Mouse (Mus musculus): ENCODE measurements around the gene Qrich1. TPM values are rescaled to one million over a fixed set of nuclear protein-coding genes. Genes with fewer than 3 reads are reported as not detected.

Qrich1 gene
- polyA plus RNA-seq (2017; shearing (Covaris generic)): 160 TPM

DNA sequence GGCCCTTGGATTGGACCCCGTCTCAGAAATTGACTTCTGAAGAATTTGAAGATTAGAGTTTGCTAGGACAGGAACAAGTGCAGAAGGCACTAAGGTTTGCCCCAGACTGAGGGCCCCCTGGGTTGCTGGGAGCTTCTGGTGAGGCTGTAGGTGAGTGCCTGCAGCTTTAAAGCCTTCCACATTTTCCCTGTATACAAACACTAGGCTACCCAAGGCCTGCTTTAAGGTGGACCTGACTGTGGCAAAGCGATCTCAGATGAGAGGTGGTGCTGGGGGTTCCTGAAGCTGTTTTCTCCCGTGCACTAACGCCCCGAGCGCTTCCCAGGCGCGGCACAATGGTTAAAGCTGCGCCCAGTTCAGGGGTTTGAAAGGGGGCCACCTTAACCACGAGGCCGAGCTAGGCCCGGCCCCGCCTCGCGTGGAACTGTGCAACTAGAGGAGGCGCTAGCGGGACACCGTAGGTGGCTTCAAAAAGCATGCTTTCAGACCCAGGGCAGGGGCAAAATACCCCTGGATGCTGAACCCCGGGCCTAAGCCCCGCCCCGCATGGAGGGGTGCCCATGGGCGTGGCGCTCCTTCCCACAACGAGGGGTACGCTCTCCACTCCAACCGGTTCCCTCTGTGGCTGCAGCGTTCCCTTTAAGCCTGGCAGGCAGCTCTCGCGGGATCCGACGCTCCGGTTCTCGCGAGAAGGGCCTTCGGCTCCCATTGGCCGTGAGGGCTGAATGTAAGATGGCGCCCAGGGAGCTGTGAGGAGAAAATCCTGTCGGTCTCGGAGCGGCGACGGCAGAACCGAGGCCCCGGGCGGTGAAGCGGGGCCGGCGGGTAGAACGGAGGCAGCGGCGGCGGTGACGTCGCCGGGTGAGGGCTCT lies at the start of gene Qrich1:
Gene Qrich1, plus strand, starts transcription at position 427 of the 872 bp plus-strand sequence.

DNA sequence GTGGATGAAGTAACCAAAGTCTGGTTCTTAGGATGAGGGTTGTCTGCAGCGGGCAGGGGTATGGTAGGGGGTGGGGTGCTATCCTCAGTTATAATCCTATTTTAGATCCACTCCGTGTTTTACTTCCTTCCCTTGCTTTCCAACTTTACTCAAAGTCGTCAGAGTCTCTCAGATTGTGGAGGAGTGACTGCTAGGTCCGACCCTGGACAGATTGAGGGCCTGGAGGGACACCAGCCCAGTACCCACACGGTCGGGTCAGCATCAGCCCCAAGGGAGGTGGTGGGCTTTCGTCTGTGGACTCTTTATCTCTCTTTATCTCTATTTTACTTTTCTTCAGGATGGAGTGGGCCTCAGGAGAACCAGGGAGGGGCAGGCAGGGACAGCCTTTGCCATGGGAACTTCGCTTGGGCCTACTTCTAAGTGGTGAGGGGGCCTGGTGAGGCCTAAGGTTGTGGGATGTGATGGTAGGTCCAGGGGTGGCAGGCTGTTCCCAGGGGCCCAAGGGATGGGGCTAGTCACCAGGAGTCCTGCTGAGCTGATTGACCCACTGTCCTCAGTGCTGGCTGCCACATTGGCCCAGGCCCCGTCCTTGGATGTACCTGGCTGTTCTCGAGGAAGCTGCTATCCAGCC lies 36.8 kb upstream of the Qrich1 start, which contains the start of gene Lamb2:
Gene Lamb2, plus strand, starts transcription at position 16 of the 631 bp plus-strand sequence.

DNA sequence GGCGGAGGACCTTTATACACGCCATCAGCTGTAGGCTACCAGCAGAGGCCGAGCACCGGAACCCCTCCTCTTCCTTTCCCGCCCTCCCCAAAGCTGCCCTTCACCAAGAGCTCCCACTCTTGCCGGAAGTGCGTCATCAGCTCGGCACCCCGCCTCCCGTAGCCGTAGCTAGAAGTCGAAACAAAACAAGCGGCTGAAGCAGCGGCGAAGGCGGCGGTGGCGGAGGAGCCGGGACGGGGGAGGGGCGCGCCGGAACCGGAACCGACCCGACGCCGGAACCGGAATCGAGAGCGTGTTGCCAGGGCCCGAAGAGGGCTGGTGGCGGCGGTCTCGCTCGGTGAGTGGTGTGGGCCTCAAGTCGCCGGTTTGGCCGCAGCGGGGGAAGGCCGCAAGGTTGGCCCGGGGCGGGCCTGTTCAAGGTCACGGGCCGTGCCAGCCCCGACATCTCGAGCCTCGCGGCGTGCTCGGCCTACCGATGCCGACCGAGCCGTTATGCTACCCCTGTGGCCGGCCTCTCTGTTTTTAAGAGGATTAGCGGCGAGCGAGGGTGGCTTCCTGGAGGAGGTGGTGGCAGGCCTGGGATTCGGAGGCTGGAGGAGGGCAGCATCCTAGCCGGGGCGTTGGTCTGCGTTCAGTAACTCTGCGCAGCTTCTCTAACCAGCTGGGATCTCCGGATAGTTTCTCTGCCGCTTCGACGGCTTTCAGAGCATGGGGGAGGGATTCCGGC lies 25.9 kb upstream of the Qrich1 start, which contains the start of gene Usp19:
Gene Usp19, plus strand, starts transcription at position 44 of the 727 bp plus-strand sequence.

DNA sequence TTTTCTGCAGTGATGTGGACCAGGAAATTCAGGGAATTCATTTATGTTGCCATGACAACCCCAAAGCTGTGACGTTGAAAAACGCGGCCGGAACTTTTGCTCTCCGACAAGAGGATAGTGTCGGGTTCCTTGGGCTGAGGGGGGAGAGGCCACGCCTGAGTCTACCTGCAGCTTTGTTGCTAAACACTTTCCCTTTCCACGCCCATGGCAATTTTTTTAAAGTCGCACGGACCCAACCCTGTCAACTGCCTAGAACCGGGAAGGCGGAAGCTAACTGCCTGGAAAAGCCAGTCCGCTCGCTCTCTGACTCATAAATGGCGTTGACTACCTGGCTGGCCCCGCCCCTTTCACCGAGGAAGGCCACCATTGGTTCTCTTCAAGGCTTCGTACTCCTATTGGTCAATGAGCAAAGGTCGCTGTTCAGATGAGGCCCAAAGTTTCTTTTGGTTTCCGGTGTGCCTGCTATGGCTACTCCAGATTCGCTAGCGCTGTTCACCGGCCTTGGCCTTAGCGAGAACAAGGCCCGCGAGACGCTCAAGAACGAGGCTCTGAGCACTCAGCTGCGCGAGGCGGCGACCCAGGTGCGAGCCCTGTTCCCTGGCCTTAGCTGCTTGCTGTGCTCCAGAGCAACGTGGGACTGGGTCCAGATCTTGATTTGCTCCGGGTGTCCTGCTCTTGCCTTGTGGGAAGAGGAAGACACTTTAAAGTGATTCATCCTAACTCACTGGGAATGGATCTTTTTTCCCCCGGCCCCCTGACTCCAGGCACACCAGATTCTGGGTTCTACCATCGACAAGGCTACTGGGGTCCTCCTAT lies 8.8 kb upstream of the Qrich1 start, which contains the start of gene Qars:
Gene Qars, plus strand, starts transcription at position 88 of the 816 bp plus-strand sequence.

DNA sequence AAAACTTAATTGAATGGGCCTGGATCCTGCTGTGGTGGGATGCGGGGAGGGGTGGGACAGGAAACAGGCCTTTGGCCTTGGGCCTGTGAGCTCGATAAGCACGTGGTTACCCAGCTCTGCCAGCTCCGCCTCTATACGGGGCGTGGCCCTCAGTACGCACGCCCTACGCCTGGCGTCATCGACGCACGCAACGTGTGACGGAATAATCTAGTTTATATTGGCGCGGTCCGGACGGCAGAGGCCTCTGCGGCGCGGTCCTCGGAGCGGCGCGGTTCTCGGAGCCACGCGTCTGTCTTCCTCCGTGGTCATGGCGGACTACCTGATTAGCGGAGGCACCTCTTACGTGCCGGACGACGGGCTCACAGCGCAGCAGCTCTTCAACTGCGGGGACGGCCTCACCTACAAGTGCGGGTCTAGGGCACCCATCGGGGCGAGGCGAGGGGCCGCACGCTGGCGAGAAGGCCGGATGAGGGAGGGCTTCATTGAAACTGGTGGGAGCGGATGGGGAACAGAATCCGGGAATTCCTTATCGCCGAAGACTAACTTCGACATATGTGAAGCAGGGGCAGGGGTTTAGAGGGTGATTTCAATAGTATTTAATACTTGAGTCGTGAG lies 43.7 kb downstream of the Qrich1 start, which contains the start of gene Impdh2:
Gene Impdh2, plus strand, starts transcription at position 60 of the 615 bp plus-strand sequence.

DNA sequence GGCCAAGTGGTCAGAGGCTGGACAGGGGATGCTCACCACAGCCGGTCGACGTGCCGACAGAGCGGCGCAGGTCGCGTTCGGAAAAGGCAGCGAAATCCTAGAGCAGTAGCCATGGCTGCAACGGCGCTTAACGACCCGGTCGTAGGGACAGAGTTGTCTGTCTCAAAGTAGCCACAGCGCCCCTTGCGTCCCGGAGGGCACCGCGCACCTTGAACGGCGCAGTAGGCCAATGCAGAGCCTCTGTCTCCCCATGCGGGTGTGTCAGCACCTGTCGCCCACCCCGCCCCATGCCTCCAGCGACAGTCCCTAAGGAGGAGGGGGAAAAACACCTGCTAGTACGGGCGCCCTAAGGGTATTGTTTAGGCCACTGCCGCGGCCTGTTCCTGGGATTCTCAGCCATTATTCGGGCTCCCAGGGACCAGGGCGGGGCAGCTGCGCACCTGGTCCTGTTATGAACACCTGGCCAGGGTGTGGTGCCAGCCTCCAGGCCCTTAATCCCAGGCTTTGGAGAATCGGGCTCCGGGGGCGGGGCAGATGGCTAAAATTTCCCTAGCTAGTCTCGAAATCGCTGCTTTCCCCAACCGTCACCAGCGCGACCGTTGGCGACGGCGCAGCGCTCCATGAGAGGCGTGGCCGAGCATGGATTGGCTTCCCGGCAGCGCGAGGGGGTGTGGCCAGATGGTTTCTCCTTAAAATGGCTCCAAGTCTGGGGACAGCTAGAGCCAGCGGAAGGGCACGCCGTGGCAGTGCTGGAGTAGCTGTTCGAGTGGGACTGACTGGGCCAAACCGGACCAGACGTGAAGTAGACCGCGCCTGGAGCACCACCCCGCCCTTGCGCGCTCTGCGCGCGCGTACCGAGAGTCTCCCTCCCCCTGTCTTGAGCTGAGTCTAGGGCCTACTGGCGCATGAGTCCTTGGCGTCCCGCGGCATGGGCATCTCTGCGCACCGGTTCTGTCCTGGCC lies 50.5 kb downstream of the Qrich1 start, which contains the start of gene Ndufaf3:
Gene Ndufaf3, minus strand, starts transcription at position 620 of the 962 bp plus-strand sequence.

DNA sequence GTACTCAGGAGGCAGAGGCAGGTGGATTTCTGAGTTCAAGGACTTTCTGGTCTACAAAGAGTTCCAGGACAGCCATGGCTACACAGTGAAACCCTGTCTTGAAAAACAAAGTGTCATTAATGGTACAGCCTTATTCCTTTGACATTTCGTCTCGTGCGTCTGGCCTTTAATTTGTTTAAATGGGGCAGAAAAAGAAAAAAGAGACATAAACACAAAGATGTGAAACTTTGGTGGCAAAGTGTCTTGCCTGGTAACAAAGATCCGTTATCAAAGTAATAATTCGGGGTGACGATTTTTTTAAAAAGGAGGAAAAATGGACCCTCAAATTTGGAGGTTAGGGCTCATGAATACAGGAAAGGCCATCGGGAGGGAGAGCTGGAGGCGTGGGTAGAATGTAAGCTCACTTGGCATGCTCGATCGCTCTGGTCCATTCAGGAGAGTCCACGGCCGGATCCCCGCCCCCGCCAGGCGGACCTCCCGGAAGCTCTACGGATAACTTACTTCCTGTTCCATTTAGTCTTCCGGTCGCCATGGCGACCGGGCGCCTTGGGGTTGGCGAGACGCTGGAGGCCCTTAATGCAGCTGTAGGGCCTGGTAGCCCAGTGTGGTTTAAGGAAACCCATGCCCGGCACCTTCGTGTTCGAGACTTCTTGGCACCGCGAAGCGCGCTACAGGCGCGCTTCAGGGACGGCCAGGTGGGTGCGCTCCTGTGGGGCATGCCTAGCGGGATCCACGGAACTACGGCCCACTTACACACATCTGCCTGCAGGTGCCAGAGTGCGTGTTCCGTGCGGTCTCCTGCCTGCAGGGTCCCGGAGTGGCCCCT lies 53.0 kb downstream of the Qrich1 start, which contains the start of gene Dalrd3:
Gene Dalrd3, plus strand, starts transcription at position 506 of the 826 bp plus-strand sequence.

DNA sequence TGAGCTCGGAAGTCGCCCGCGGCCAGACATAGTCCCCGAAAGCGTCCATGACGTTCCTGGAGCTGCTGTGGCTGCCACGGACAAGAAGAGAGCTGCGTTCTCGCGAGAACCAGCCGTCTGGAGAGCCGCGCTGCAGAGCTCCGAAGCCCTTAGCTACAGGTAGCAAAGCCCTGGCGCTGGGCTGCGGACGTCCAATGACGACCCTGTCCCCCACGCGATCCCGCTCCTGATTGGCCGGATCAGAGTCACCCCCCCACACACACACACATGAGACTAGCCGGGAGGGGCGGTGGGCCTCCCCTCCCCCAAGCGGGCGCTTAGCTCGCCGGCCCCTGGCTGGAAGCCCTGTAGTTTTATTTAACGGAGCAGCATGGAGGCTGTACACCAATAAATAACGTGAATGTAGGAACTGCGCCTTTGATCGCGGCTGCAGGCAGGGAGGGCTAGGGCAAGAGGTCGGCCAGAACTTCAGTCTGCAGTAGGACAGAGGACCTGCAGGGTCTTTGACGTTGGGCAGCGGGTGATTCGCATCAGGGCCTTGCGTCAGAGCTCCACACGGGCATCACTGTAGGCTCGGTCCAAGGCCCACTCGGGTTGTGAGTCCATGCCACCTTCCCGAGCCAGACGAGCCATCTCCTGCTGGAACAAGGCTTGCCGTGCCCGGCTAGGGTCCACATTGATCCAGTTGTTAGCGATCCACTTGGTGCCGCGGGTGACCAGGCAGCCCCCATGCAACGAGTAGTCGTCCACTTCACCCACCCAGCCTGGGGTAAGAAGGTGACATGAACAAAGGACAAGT lies 62.1 kb downstream of the Qrich1 start, which contains the start of gene Wdr6:
Gene Wdr6, minus strand, starts transcription at position 195 of the 799 bp plus-strand sequence.

GRCm38 (mm10) chr9:108596998-108597764 lies 80.6 kb downstream of the Qrich1 start, which contains the start of gene P4htm:
Gene P4htm, minus strand, starts transcription at chr9:108597667.

Other genes starting within 250 kb of the Qrich1 start
- 3.9 TPM for gene Nicn1, start 226.4 kb upstream of the Qrich1 start, polyA plus RNA-seq (2017; shearing (Covaris generic))
- 0.63 TPM for gene Amt, start 220.0 kb upstream of the Qrich1 start, polyA plus RNA-seq (2017; shearing (Covaris generic))
- 397 TPM for gene Rhoa, start 210.7 kb upstream of the Qrich1 start, polyA plus RNA-seq (2017; shearing (Covaris generic))
- 18.0 TPM for gene Tcta, start 210.6 kb upstream of the Qrich1 start, polyA plus RNA-seq (2017; shearing (Covaris generic))
- gene Gpx1, start 177.9 kb upstream of the Qrich1 start, polyA plus RNA-seq (2017; shearing (Covaris generic)): 707 TPM
- gene Usp4, start 169.0 kb upstream of the Qrich1 start, polyA plus RNA-seq (2017; shearing (Covaris generic)): 171 TPM
- gene 1700102P08Rik, start 124.0 kb upstream of the Qrich1 start, polyA plus RNA-seq (2017; shearing (Covaris generic)): 2.0 TPM
- not detected for gene Ccdc36, start 88.3 kb upstream of the Qrich1 start, polyA plus RNA-seq (2017; shearing (Covaris generic))
- not detected for gene BC048562, start 80.3 kb upstream of the Qrich1 start, polyA plus RNA-seq (2017; shearing (Covaris generic))
- gene Ccdc71, start 56.3 kb upstream of the Qrich1 start, polyA plus RNA-seq (2017; shearing (Covaris generic)): 56.3 TPM
- gene Klhdc8b, start 55.2 kb upstream of the Qrich1 start, polyA plus RNA-seq (2017; shearing (Covaris generic)): 5.8 TPM
- gene Lamb2, start 37.1 kb upstream of the Qrich1 start, polyA plus RNA-seq (2017; shearing (Covaris generic)): 0.44 TPM
- 185 TPM for gene Usp19, start 26.2 kb upstream of the Qrich1 start, polyA plus RNA-seq (2017; shearing (Covaris generic))
- gene Qars, start 9.1 kb upstream of the Qrich1 start, polyA plus RNA-seq (2017; shearing (Covaris generic)): 106 TPM
- gene Impdh2, start 43.5 kb downstream of the Qrich1 start, polyA plus RNA-seq (2017; shearing (Covaris generic)): 107 TPM
- gene Ndufaf3, start 50.6 kb downstream of the Qrich1 start, polyA plus RNA-seq (2017; shearing (Covaris generic)): 73.7 TPM
- gene Dalrd3, start 53.1 kb downstream of the Qrich1 start, polyA plus RNA-seq (2017; shearing (Covaris generic)): 150 TPM
- gene Wdr6, start 61.9 kb downstream of the Qrich1 start, polyA plus RNA-seq (2017; shearing (Covaris generic)): 105 TPM
- 21.6 TPM for gene P4htm, start 80.9 kb downstream of the Qrich1 start, polyA plus RNA-seq (2017; shearing (Covaris generic))
- gene Arih2, start 132.6 kb downstream of the Qrich1 start, polyA plus RNA-seq (2017; shearing (Covaris generic)): 96.5 TPM
- gene Slc25a20, start 145.3 kb downstream of the Qrich1 start, polyA plus RNA-seq (2017; shearing (Covaris generic)): 55.1 TPM
- gene Prkar2a, start 172.5 kb downstream of the Qrich1 start, polyA plus RNA-seq (2017; shearing (Covaris generic)): 3.0 TPM

Data from inflammation-experienced regulatory T-cells, adult 16 weeks (primary cell).